Mouse (Mus musculus) erythroblast, embryonic 14.5 days (primary cell): ENCODE results near the gene Lpp. TPM values are rescaled to one million over a fixed set of nuclear protein-coding genes. Genes with fewer than 3 reads are reported as not detected.

Experiments used
- H3K27me3 ChIP-seq: 2 replicates; pipeline ENCODE4 v1.6.1; 2012; ENCODE audit warnings: inconsistent platforms; ENCODE audit not compliant: control insufficient read depth
- H3K36me3 ChIP-seq: 2 replicates; pipeline ENCODE4 v1.6.1; 2012; ENCODE audit warnings: mild to moderate bottlenecking, inconsistent platforms; ENCODE audit not compliant: control insufficient read depth
- H3K4me1 ChIP-seq: 2 replicates; pipeline ENCODE4 v1.6.1; 2012; ENCODE audit warnings: inconsistent platforms; ENCODE audit not compliant: control insufficient read depth
- H3K4me3 ChIP-seq: replicated peaks from 2 replicates; pipeline ENCODE3; 2012; ENCODE audit warnings: moderate library complexity, mild to moderate bottlenecking, inconsistent platforms
- H3K9me3 ChIP-seq: 2 replicates; pipeline ENCODE4 v1.6.1; 2012; ENCODE audit warnings: low read length, inconsistent platforms, mixed read lengths; ENCODE audit not compliant: control insufficient read depth
- GATA1 ChIP-seq: IDR thresholded peaks from 2 replicates; pipeline ENCODE4 v1.6.1; 2012; ENCODE audit warnings: low read length, inconsistent platforms, mixed read lengths
- TAL1 ChIP-seq: IDR thresholded peaks from 3 replicates; pipeline ENCODE4 v1.6.1; 2012; ENCODE audit warnings: low read length, inconsistent platforms, mixed read lengths
- polyA plus RNA-seq: library from polyadenylated mRNA; stranded (reverse); fragments of >175 nt; gene quantifications from 2 replicates; pipeline ENCODE4 v1.2.3, GENCODE M21; 2012

The Lpp gene
- polyA plus RNA-seq, 1 experiment = not detected

- Histone ChIP-seq H3K4me1 (no peaks in the 10 kb centered on the region), H3K4me3 (no peak overlapping the region), H3K9me3 (no peaks in the 10 kb centered on the region), H3K36me3 (no peaks in the 10 kb centered on the region), H3K27me3 (no peaks in the 10 kb centered on the region)
- TF ChIP-seq TAL1 (no peak), GATA1 (no peak)
Measured at GRCm38 (mm10) chr16:24678942-24679341, 285.6 kb downstream of the Lpp start.

GRCm38 (mm10) chr16:24695062-24695461, 301.8 kb downstream of the Lpp start:
- Histone ChIP-seq H3K4me3 (no peak overlapping the region), H3K9me3 (no peaks in the 10 kb centered on the region), H3K27me3 (no peaks in the 10 kb centered on the region), H3K4me1 (no peaks in the 10 kb centered on the region), H3K36me3 (no peaks in the 10 kb centered on the region)
- TF ChIP-seq GATA1 (no peak), TAL1 (no peak)

- no peaks in the 10 kb centered on the region for H3K9me3 ChIP-seq
- no peaks in the 10 kb centered on the region for H3K27me3 ChIP-seq
- H3K4me1 ChIP-seq = no peaks in the 10 kb centered on the region
- TF ChIP-seq TAL1 (no peak), GATA1 (no peak)
- H3K4me3 ChIP-seq = no peak overlapping the region
- no peaks in the 10 kb centered on the region for H3K36me3 ChIP-seq
Measured at GRCm38 (mm10) chr16:24704215-24704614, 310.9 kb downstream of the Lpp start.

- Histone ChIP-seq H3K36me3 (no peaks in the 10 kb centered on the region), H3K9me3 (no peaks in the 10 kb centered on the region), H3K4me3 (no peak overlapping the region), H3K27me3 (no peaks in the 10 kb centered on the region), H3K4me1 (no peaks in the 10 kb centered on the region)
- TF ChIP-seq GATA1 = no peak
- TF ChIP-seq TAL1 = no peak
Measured at GRCm38 (mm10) chr16:24723641-24724040, 330.3 kb downstream of the Lpp start.

- Histone ChIP-seq H3K27me3 (no peaks in the 10 kb centered on the region), H3K36me3 (no peaks in the 10 kb centered on the region), H3K4me3 (no peak overlapping the region), H3K9me3 (no peaks in the 10 kb centered on the region), H3K4me1 (no peaks in the 10 kb centered on the region)
- TF ChIP-seq TAL1 (no peak), GATA1 (no peak)
Measured at GRCm38 (mm10) chr16:24732751-24733150, 339.4 kb downstream of the Lpp start.

- no peaks in the 10 kb centered on the region for H3K4me1 ChIP-seq
- H3K36me3 ChIP-seq = no peaks in the 10 kb centered on the region
- no peak overlapping the region for H3K4me3 ChIP-seq
- H3K27me3 ChIP-seq = no peaks in the 10 kb centered on the region
- H3K9me3 ChIP-seq = no peaks in the 10 kb centered on the region
- TF ChIP-seq GATA1 (no peak), TAL1 (no peak)
Measured at GRCm38 (mm10) chr16:24733321-24733720, 340.0 kb downstream of the Lpp start.

GRCm38 (mm10) chr16:24735754-24736153, 342.4 kb downstream of the Lpp start:
- Histone ChIP-seq H3K36me3 (no peaks in the 10 kb centered on the region), H3K4me1 (no peaks in the 10 kb centered on the region), H3K4me3 (no peak overlapping the region), H3K27me3 (no peaks in the 10 kb centered on the region), H3K9me3 (no peaks in the 10 kb centered on the region)
- no peak for TF ChIP-seq TAL1
- no peak for TF ChIP-seq GATA1

GRCm38 (mm10) chr16:24737362-24738057, 344.2 kb downstream of the Lpp start:
- H3K36me3 ChIP-seq = no peaks in the 10 kb centered on the region
- no peaks in the 10 kb centered on the region for H3K4me1 ChIP-seq
- H3K4me3 ChIP-seq = no peak overlapping the region
- H3K9me3 ChIP-seq = no peaks in the 10 kb centered on the region
- no peak for TF ChIP-seq TAL1
- no peak for TF ChIP-seq GATA1
- H3K27me3 ChIP-seq = no peaks in the 10 kb centered on the region

- no peaks in the 10 kb centered on the region for H3K9me3 ChIP-seq
- TF ChIP-seq TAL1 (no peak), GATA1 (no peak)
- H3K27me3 ChIP-seq = no peaks in the 10 kb centered on the region
- no peaks in the 10 kb centered on the region for H3K4me1 ChIP-seq
- H3K36me3 ChIP-seq = no peaks in the 10 kb centered on the region
- H3K4me3 ChIP-seq = no peak overlapping the region
Measured at GRCm38 (mm10) chr16:24740714-24741113, 347.4 kb downstream of the Lpp start.

GRCm38 (mm10) chr16:24749816-24750215, 356.5 kb downstream of the Lpp start:
- no peaks in the 10 kb centered on the region for H3K4me1 ChIP-seq
- H3K9me3 ChIP-seq = no peaks in the 10 kb centered on the region
- H3K36me3 ChIP-seq = no peaks in the 10 kb centered on the region
- no peak overlapping the region for H3K4me3 ChIP-seq
- H3K27me3 ChIP-seq = no peaks in the 10 kb centered on the region
- TF ChIP-seq GATA1 = no peak
- TF ChIP-seq TAL1 = no peak
